Mouse (Mus musculus) olfactory bulb, adult 2 months (tissue): Measurements from ENCODE around the gene Ccpg1os. TPM values are rescaled to one million over a fixed set of nuclear protein-coding genes. Genes with fewer than 3 reads are reported as not detected.

Experiments
- H3K27ac ChIP-seq: fragments of 200-500 bp; 2 replicates; pipeline ENCODE4 v1.5.1; 2012; ENCODE audit warnings: low read depth, low read length; ENCODE audit not compliant: insufficient read depth
- H3K4me1 ChIP-seq: fragments of 200-500 bp; 2 replicates; pipeline ENCODE4 v1.6.1; 2012; ENCODE audit warnings: low read length; ENCODE audit not compliant: control insufficient read depth, insufficient read depth
- H3K4me3 ChIP-seq: fragments of 200-500 bp; 2 replicates; pipeline ENCODE4 v1.5.1; 2012; ENCODE audit warnings: mild to moderate bottlenecking, low read depth, low read length, moderate library complexity; ENCODE audit not compliant: insufficient read depth
- CTCF ChIP-seq: fragments of 200-500 bp; IDR thresholded peaks from 2 replicates; pipeline ENCODE4 v1.5.1; 2012; ENCODE audit warnings: low read depth, mild to moderate bottlenecking, low read length, moderate library complexity; ENCODE audit not compliant: insufficient read depth
- POLR2A ChIP-seq: fragments of 200-500 bp; IDR thresholded peaks from 2 replicates; pipeline ENCODE4 v1.6.1; 2012; ENCODE audit warnings: mild to moderate bottlenecking, low read depth, low read length, moderate library complexity; ENCODE audit not compliant: insufficient read depth
- WGBS: fragments of 180-500 bp; shearing (Covaris S2); methylation state at CpG from one replicate; pipeline ENCODE4 v1.1.7; 2018; 5-methylcytosine and 5-hydroxymethylcytosine counted together
- polyA plus RNA-seq: library from polyadenylated mRNA; stranded (reverse); fragments of >200 nt; gene quantifications from 2 replicates; pipeline ENCODE4 v1.2.4, GENCODE M21; 2012; ENCODE audit warnings: low replicate concordance; ENCODE audit not compliant: missing spikeins, insufficient read depth, insufficient read length

Ccpg1os gene
- polyA plus RNA-seq, 1 experiment = not detected

- peak overlapping the region; percentile 57; the same call in 1 of the 2 replicates for H3K27ac ChIP-seq
- H3K4me3 ChIP-seq = peak overlapping the region; percentile 3; the same call in 1 of the 2 replicates
- peak; percentile 68 for TF ChIP-seq CTCF
- TF ChIP-seq POLR2A = no peak
- 13% methylated on average over 11 of the region's 11 CpGs for WGBS
- H3K4me1 ChIP-seq = peaks cover 3% of the 10 kb centered on the region
Measured at GRCm38 (mm10) chr9:72968349-72969061, 16.7 kb downstream of the Ccpg1os start.

- Histone ChIP-seq H3K4me1 (no peaks in the 10 kb centered on the region), H3K27ac (no peak overlapping the region), H3K4me3 (no peak overlapping the region)
- no peak for TF ChIP-seq CTCF
- no peak for TF ChIP-seq POLR2A
- 80% methylated on average over 15 of the region's 15 CpGs for WGBS
Measured at GRCm38 (mm10) chr9:72961959-72962358, 23.2 kb downstream of the Ccpg1os start.

DNA sequence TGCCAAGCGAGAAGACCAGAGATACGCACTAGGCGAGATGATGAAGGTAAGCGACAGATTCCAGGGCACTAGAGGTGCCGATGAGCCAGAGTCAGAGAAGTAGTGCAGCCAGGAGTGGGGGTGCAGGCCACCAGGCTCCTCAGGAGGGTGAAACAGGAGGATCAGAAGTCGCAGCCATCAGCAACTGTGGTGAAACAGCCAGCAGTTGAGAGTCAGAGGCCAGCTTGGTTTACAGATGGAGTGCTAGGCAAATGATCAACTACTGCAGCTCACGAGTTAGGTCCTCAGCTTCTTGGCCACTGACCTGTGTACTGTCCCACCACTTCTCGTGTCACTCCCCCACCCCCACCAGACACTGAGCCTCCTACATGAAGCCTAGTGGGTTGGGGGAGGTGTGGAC lies 23.8 kb downstream of the Ccpg1os start:
- no peaks in the 10 kb centered on the region for H3K4me1 ChIP-seq
- no peak overlapping the region for H3K27ac ChIP-seq
- no peak overlapping the region for H3K4me3 ChIP-seq
- 83% methylated on average over 8 of the region's 8 CpGs for WGBS
- TF ChIP-seq POLR2A (no peak), CTCF (no peak)

DNA sequence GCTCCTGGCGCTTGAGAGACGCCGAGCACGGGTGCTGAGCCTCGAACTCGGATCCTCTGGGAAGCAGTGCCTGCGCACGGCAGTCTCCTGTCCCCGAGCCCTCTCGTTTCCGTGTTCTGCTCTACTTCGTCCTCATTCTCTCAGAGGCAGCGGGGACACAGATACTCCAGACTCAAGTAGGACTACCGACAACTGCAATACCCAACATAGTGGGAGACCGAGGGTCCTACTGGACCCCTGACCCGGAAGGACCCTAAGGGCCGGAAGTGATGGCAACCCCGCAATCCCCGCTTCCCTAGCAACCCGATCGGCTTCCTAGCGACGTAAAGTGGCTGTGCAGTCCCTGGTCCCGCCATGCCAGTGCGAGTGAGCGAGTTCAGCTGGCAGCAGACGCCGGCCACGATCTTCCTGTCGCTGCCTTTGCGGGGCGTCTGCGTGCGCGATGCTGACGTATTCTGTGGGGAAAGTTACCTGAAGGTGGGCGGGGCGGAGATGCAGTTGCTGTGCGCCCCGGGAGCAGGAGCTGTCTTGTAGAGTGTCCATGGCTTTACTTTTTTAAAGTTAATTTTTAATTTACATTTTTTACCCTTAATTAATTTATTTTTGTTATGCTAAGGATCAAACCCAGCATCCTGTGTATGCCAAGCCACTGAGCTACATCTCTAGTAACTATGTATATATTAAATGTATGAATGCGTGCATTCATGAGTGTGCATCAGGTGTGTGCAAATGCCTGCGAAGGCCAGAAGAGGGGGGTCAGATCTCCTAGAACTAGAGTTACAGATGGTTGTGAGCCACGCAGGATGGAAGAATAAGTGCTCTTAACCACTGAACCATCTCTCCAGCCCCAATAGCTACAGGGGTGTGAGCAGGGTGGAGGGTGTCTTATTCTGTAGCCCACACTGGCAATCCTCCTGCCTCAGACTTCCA lies 26.4 kb downstream of the Ccpg1os start, which contains the start of the genes Dyx1c1 and Gm44503:
TSS of gene Dyx1c1 (plus strand) at position 265 of the 930 bp plus-strand sequence.
TSS of gene Gm44503 (plus strand) at position 332 of the 930 bp plus-strand sequence.
- Histone ChIP-seq H3K4me1 (no peaks in the 10 kb centered on the region), H3K27ac (no peak within 1 kb of the TSS), H3K4me3 (peak within 1 kb of the TSS; percentile 56)
- TF ChIP-seq CTCF (no peak), POLR2A (peak; percentile 42; the same call in 1 of the 2 replicates)
- 2% methylated on average over 43 of the region's 43 CpGs for WGBS

DNA sequence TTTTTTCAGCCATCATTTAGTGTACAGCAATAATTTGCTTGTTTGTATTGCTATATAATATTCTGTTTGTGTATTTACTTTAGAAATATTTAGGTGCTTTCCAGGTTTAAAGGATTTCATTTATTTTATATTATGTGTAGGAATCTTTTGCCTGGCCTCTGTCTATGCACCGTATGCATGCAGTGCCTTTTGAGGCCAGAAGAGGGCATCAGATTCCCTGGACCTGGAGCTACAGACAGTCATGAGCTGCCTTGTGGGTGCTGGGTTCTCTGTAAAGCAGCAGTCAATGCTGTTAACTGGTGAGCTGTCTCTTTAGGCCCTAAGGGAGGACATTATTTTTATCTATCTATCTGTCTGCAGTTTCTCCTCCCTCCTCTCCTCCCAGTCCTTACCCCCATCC lies 29.6 kb downstream of the Ccpg1os start:
- Histone ChIP-seq H3K27ac (no peak overlapping the region), H3K4me1 (no peaks in the 10 kb centered on the region), H3K4me3 (no peak overlapping the region)
- TF ChIP-seq POLR2A (no peak), CTCF (no peak)
- WGBS = 15% methylated on average over 1 of the region's 1 CpGs

DNA sequence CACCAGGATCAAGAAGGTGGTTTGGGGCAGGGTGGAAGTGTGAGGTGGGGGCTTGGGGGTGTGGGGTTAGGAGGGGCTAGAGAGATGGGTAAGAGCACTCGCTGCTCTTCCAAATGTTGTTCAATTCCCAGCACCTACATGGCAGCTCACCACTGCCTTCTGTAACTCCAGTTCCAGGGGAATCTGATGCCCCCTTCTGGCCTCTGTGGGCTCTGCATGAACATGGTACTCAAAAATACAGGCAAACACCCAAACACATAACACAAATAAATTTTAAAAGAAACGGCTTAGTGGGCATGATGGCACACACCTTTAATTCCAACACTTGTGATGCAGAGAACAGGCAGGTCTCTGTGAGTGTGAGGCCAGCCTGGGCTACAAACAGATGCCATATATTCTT lies 30.4 kb downstream of the Ccpg1os start:
- no peak overlapping the region for H3K27ac ChIP-seq
- 54% methylated on average over 2 of the region's 2 CpGs for WGBS

GRCm38 (mm10) chr9:72949572-72949971 lies 35.6 kb downstream of the Ccpg1os start:
- H3K4me3 ChIP-seq = no peak overlapping the region
- H3K4me1 ChIP-seq = no peaks in the 10 kb centered on the region
- 76% methylated on average over 7 of the region's 7 CpGs for WGBS
- no peak overlapping the region for H3K27ac ChIP-seq
- TF ChIP-seq CTCF = no peak
- no peak for TF ChIP-seq POLR2A

More for the DNA sequence above, 30.4 kb downstream of the Ccpg1os start:
- TF ChIP-seq CTCF (no peak), POLR2A (no peak)
- Histone ChIP-seq H3K4me3 (no peak overlapping the region), H3K4me1 (no peaks in the 10 kb centered on the region)

DNA sequence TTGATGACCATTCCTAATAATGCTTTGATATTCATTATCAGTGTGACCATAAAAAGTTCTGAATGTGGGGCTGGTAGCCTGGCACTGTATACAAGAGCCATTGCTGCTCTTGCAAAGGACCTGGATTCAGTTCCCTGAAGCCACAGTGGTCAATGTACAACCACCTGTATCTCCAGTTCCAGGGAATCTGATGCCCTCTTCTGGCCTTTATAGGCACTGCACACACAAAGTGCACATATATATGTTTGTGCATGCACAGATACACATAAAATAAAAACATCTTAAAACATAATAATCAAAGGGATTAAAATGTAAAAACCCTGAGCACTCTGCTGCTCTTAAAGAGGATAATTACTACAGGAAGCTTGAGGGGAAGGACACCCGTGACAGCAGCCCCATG lies 38.2 kb downstream of the Ccpg1os start:
- H3K4me1 ChIP-seq = no peaks in the 10 kb centered on the region
- WGBS = 98% methylated on average over 1 of the region's 1 CpGs
- no peak overlapping the region for H3K4me3 ChIP-seq
- no peak for TF ChIP-seq POLR2A
- no peak for TF ChIP-seq CTCF
- no peak overlapping the region for H3K27ac ChIP-seq

GRCm38 (mm10) chr9:72944286-72944685 lies 40.9 kb downstream of the Ccpg1os start:
- 92% methylated on average over 13 of the region's 13 CpGs for WGBS
- TF ChIP-seq CTCF (no peak), POLR2A (no peak)
- H3K4me1 ChIP-seq = no peaks in the 10 kb centered on the region
- no peak overlapping the region for H3K4me3 ChIP-seq
- no peak overlapping the region for H3K27ac ChIP-seq
